Mouse (Mus musculus): ENCODE results near the gene Pbx3.

GRCm38 (mm10) chr2:34193276-34193675, 179.7 kb downstream of the Pbx3 start:
- TF ChIP-seq CTCF (IDR thresholded peaks at IDR 0.05; ENCODE audit: borderline replicate concordance, extremely low read depth, insufficient read depth, insufficient read length) (no peak), POLR2A (IDR thresholded peaks at IDR 0.05; ENCODE audit: borderline replicate concordance, extremely low read depth, insufficient read depth, insufficient read length, poor library complexity, severe bottlenecking) (no peak)

Data from brain, embryonic 14.5 days (tissue).